Mouse (Mus musculus) limb, embryonic 14.5 days (tissue): ENCODE measurements around the gene Plcl2. TPM values are rescaled to one million over a fixed set of nuclear protein-coding genes. Genes with fewer than 3 reads are reported as not detected.
A peak's percentile ranks its signal among the peaks of the same experiment; 100 is the strongest.

ENCODE experiments used
- ATAC-seq: fragments of 200-750 bp; cut with Nextera tagmentation; 2 replicates; pipeline ENCODE4 v1.8.0; 2017; ENCODE audit warnings: low read depth, moderate number of reproducible peaks, moderate TSS enrichment; ENCODE audit not compliant: low FRiP score
- DNase-seq: peaks from one replicate; pipeline ENCODE4 v3.0.0-alpha.2; 2015; ENCODE audit warnings: low spot score
- H3K27ac ChIP-seq: fragments of 300-500 bp; sonication (generic); replicated peaks from 2 replicates; pipeline ENCODE4 v1.5.1; 2014; ENCODE audit warnings: low read depth, mild to moderate bottlenecking, low read length, moderate library complexity, mixed read lengths
- H3K27me3 ChIP-seq: fragments of 300-500 bp; sonication (generic); 2 replicates; pipeline ENCODE4 v1.6.1; 2014; ENCODE audit warnings: low read length, mixed read lengths; ENCODE audit not compliant: control insufficient read depth, insufficient read depth
- H3K36me3 ChIP-seq: fragments of 300-500 bp; sonication (generic); 2 replicates; pipeline ENCODE4 v1.6.1; 2014; ENCODE audit warnings: mild to moderate bottlenecking, low read length, moderate library complexity, mixed read lengths; ENCODE audit not compliant: control insufficient read depth, insufficient read depth
- H3K4me1 ChIP-seq: fragments of 300-500 bp; sonication (generic); 2 replicates; pipeline ENCODE4 v1.6.1; 2014; ENCODE audit warnings: antibody characterized with exemption, low read length, mixed read lengths; ENCODE audit not compliant: control insufficient read depth, insufficient read depth
- H3K4me2 ChIP-seq: fragments of 300-500 bp; sonication (generic); replicated peaks from 2 replicates; pipeline ENCODE4 v1.6.1; 2014; ENCODE audit warnings: low read depth, mild to moderate bottlenecking, low read length, moderate library complexity; ENCODE audit not compliant: severe bottlenecking
- H3K4me3 ChIP-seq: fragments of 300-500 bp; sonication (generic); replicated peaks from 2 replicates; pipeline ENCODE4 v1.5.1; 2014; ENCODE audit warnings: low read length
- H3K9ac ChIP-seq: fragments of 300-500 bp; sonication (generic); 2 replicates; pipeline ENCODE4 v1.6.1; 2014; ENCODE audit warnings: mild to moderate bottlenecking, low read depth, low read length, moderate library complexity; ENCODE audit not compliant: severe bottlenecking
- H3K9me3 ChIP-seq: fragments of 300-500 bp; sonication (generic); 2 replicates; pipeline ENCODE4 v1.6.1; 2016; ENCODE audit warnings: low read length; ENCODE audit not compliant: control insufficient read depth
- POLR2A ChIP-seq: fragments of 200-500 bp; IDR thresholded peaks from 2 replicates; pipeline ENCODE4 v1.8.0; 2012; ENCODE audit warnings: inconsistent platforms, mild to moderate bottlenecking, moderate library complexity, borderline replicate concordance; ENCODE audit not compliant: insufficient read depth, insufficient read length; ENCODE audit errors: extremely low read depth
- WGBS: fragments of 180-500 bp; shearing (Covaris S2); extraction: QIAGEN DNeasy Blood & Tissue Kit; methylation state at CpG from one replicate; pipeline ENCODE4 v1.1.7; 2014; 5-methylcytosine and 5-hydroxymethylcytosine counted together
- polyA plus RNA-seq, 2 experiments: library from polyadenylated mRNA; depleted of rRNA in 1 of 2; stranded (reverse) in 1 of 2; unstranded in 1 of 2; fragments of >200 nt; fragmentation: Nextera tagmentation in 1 of 2; extraction: Ambion mirVana in 1 of 2; gene quantifications; 2 replicates each; pipeline versions ENCODE4 v1.2.1 to v1.2.3; 2012 to 2014

Plcl2 gene
- polyA plus RNA-seq, 2 experiments: 4.9 to 6.7 TPM

GRCm38 (mm10) chr17:50667596-50667995 lies 158.4 kb downstream of the Plcl2 start:
- H3K9ac ChIP-seq: no peak overlapping the region
- H3K9me3 ChIP-seq: no peaks in the 10 kb centered on the region
- no peak overlapping the region for H3K27ac ChIP-seq
- TF ChIP-seq POLR2A: no peak
- H3K4me2 ChIP-seq: no peak overlapping the region
- no peaks in the 10 kb centered on the region for H3K27me3 ChIP-seq
- no peaks in the 10 kb centered on the region for H3K36me3 ChIP-seq
- 86% methylated on average over 9 of the region's 9 CpGs for WGBS
- ATAC-seq: no peak
- H3K4me1 ChIP-seq: no peaks in the 10 kb centered on the region
- no peak for DNase-seq
- no peak overlapping the region for H3K4me3 ChIP-seq

GRCm38 (mm10) chr17:50668681-50669208 lies 159.5 kb downstream of the Plcl2 start:
- Histone ChIP-seq H3K9ac (no peak overlapping the region), H3K4me1 (no peaks in the 10 kb centered on the region), H3K9me3 (no peaks in the 10 kb centered on the region), H3K27me3 (no peaks in the 10 kb centered on the region), H3K4me3 (no peak overlapping the region), H3K36me3 (no peaks in the 10 kb centered on the region), H3K27ac (no peak overlapping the region), H3K4me2 (no peak overlapping the region)
- ATAC-seq (no peak), DNase-seq (no peak)
- WGBS: 73% methylated on average over 4 of the region's 4 CpGs
- TF ChIP-seq POLR2A: no peak

- no peak for DNase-seq
- H3K9me3 ChIP-seq: no peaks in the 10 kb centered on the region
- no peak for TF ChIP-seq POLR2A
- no peak overlapping the region for H3K27ac ChIP-seq
- H3K27me3 ChIP-seq: no peaks in the 10 kb centered on the region
- no peaks in the 10 kb centered on the region; the same call in 1 of the 2 replicates for H3K4me1 ChIP-seq
- H3K4me2 ChIP-seq: no peak overlapping the region
- H3K4me3 ChIP-seq: no peak overlapping the region
- ATAC-seq: no peak
- 73% methylated on average over 5 of the region's 5 CpGs for WGBS
- no peak overlapping the region for H3K9ac ChIP-seq
- no peaks in the 10 kb centered on the region for H3K36me3 ChIP-seq
These were observed 162.2 kb downstream of the Plcl2 start for GRCm38 (mm10) chr17:50671416-50671815.

DNA sequence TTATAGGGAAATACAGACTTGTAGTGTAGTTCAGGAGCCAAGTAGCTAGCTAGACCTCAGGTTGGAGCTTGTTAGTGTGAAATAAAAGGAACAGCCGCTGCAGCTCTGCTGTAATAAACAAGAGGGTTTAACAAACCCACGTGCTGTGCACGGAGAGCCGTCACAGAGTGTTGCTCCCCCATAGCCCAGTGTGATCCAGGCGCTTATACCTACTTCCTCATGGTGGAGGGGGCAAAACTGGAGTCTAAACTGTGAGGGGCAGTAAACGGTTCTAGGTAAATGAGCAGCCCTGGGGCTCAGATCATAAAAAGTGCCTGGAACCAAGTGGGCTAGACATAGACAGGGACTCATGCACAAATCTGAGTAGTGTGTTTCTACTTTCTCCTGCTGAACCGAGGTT lies 165.4 kb downstream of the Plcl2 start:
- Histone ChIP-seq H3K9me3 (no peaks in the 10 kb centered on the region), H3K4me1 (peaks cover 16% of the 10 kb centered on the region), H3K27ac (no peak overlapping the region), H3K27me3 (no peaks in the 10 kb centered on the region), H3K4me2 (no peak overlapping the region), H3K4me3 (no peak overlapping the region), H3K36me3 (no peaks in the 10 kb centered on the region), H3K9ac (no peak overlapping the region)
- DNase-seq (no peak), ATAC-seq (no peak)
- TF ChIP-seq POLR2A: no peak
- WGBS: 36% methylated on average over 7 of the region's 7 CpGs

- no peak for TF ChIP-seq POLR2A
- H3K4me3 ChIP-seq: no peak overlapping the region
- no peak overlapping the region for H3K4me2 ChIP-seq
- no peak overlapping the region for H3K27ac ChIP-seq
- ATAC-seq: no peak
- no peaks in the 10 kb centered on the region for H3K27me3 ChIP-seq
- DNase-seq: no peak
- H3K36me3 ChIP-seq: no peaks in the 10 kb centered on the region
- H3K9me3 ChIP-seq: no peaks in the 10 kb centered on the region
- H3K4me1 ChIP-seq: peaks cover 16% of the 10 kb centered on the region
- WGBS: 73% methylated on average over 11 of the region's 11 CpGs
- no peak overlapping the region for H3K9ac ChIP-seq
These were observed 166.0 kb downstream of the Plcl2 start for GRCm38 (mm10) chr17:50675231-50675630.

- no peak for TF ChIP-seq POLR2A
- DNase-seq: no peak
- Histone ChIP-seq H3K9ac (no peak overlapping the region), H3K27ac (peak overlapping the region; percentile 72; the same call in 1 of the 2 replicates), H3K27me3 (no peaks in the 10 kb centered on the region), H3K4me2 (no peak overlapping the region), H3K4me3 (no peak overlapping the region), H3K4me1 (peaks cover 16% of the 10 kb centered on the region), H3K9me3 (no peaks in the 10 kb centered on the region), H3K36me3 (no peaks in the 10 kb centered on the region)
- 83% methylated on average over 14 of the region's 14 CpGs for WGBS
- ATAC-seq: no peak
These were observed 168.1 kb downstream of the Plcl2 start for GRCm38 (mm10) chr17:50677334-50677733.
